Mouse (Mus musculus) MEL (cell line): ENCODE results near the gene Arel1. TPM values are rescaled to one million over a fixed set of nuclear protein-coding genes. Genes with fewer than 3 reads are reported as not detected.

Experiments
- DNase-seq: peaks from one replicate; pipeline ENCODE4 v3.0.0; 2011; ENCODE audit warnings: low read depth, low spot score
- H3K27ac ChIP-seq: 2 replicates; pipeline ENCODE4 v1.5.1; 2012; ENCODE audit warnings: low read depth, mild to moderate bottlenecking, control low read depth, low read length, moderate library complexity; ENCODE audit not compliant: control insufficient read depth
- H3K27me3 ChIP-seq, 2 experiments: fragments of 150-350 bp in 1 of 2; sonication (generic) in 1 of 2; 2 replicates each; pipeline ENCODE4 v1.6.1; 2012; ENCODE audit warnings: low read length in 2 of 2, mild to moderate bottlenecking in 2 of 2, improper control_type of control experiment in 1 of 2, moderate library complexity in 1 of 2; ENCODE audit not compliant: insufficient read depth in 2 of 2, control insufficient read depth in 1 of 2
- H3K36me3 ChIP-seq, 2 experiments: 2 replicates each; pipeline ENCODE4 v1.6.1; 2012 to 2014; ENCODE audit warnings: low read length in 2 of 2, improper control_type of control experiment in 1 of 2, inconsistent platforms in 1 of 2, mild to moderate bottlenecking in 1 of 2; ENCODE audit not compliant: insufficient read depth in 2 of 2, control insufficient read depth in 1 of 2
- H3K4me1 ChIP-seq, 2 experiments: fragments of 150-350 bp in 1 of 2; sonication (generic) in 1 of 2; 2 replicates each; pipeline ENCODE4 v1.6.1; 2012; ENCODE audit warnings: low read length in 2 of 2, improper control_type of control experiment in 1 of 2, mild to moderate bottlenecking in 1 of 2; ENCODE audit not compliant: insufficient read depth in 2 of 2, control insufficient read depth in 1 of 2
- H3K4me3 ChIP-seq, 2 experiments: fragments of 150-350 bp in 1 of 2; sonication (generic) in 1 of 2; 2 replicates each; pipeline ENCODE4 v1.5.1; 2012; ENCODE audit warnings: low read depth in 2 of 2, low read length in 2 of 2, mild to moderate bottlenecking in 2 of 2, moderate library complexity in 2 of 2, control low read depth in 1 of 2, improper control_type of control experiment in 1 of 2; ENCODE audit not compliant: control insufficient read depth in 1 of 2, insufficient read depth in 1 of 2
- H3K79me2 ChIP-seq: 2 replicates; pipeline ENCODE4 v1.6.1; 2012; ENCODE audit warnings: mild to moderate bottlenecking, low read length, moderate library complexity; ENCODE audit not compliant: control insufficient read depth, poor library complexity, insufficient read depth
- H3K9ac ChIP-seq: 2 replicates; pipeline ENCODE4 v1.6.1; 2012; ENCODE audit warnings: low read depth, mild to moderate bottlenecking, control low read depth, low read length, moderate library complexity; ENCODE audit not compliant: control insufficient read depth, poor library complexity, severe bottlenecking
- H3K9me3 ChIP-seq: fragments of 150-350 bp; sonication (generic); replicated peaks from 2 replicates; pipeline ENCODE4 v1.6.1; 2012; ENCODE audit warnings: mild to moderate bottlenecking, low read length, improper control_type of control experiment, moderate library complexity; ENCODE audit not compliant: insufficient read depth
- BHLHE40 ChIP-seq: IDR thresholded peaks from 2 replicates; pipeline ENCODE4 v1.6.1; 2012; ENCODE audit warnings: low read depth, mild to moderate bottlenecking, inconsistent platforms, low read length, improper control_type of control experiment, borderline replicate concordance
- CTCF ChIP-seq, 3 experiments: IDR thresholded peaks in 2 of 3; conservative IDR thresholded peaks in 1 of 3; 2 replicates each; pipeline ENCODE4 v1.5.1; 2011 to 2012; ENCODE audit warnings: low read length in 3 of 3, low read depth in 2 of 3, mild to moderate bottlenecking in 2 of 3, improper control_type of control experiment in 1 of 3, inconsistent platforms in 1 of 3, mixed read lengths in 1 of 3, moderate library complexity in 1 of 3; ENCODE audit not compliant: control insufficient read depth in 1 of 3, insufficient read depth in 1 of 3, poor library complexity in 1 of 3, severe bottlenecking in 1 of 3
- EP300 ChIP-seq, 2 experiments: IDR thresholded peaks; 2 replicates each; pipeline ENCODE4 v1.6.1; 2011; ENCODE audit warnings: improper control_type of control experiment in 2 of 2, low read length in 2 of 2, low read depth in 1 of 2, mild to moderate bottlenecking in 1 of 2
- ETS1 ChIP-seq: IDR thresholded peaks from 2 replicates; pipeline ENCODE4 v1.6.1; 2012; ENCODE audit warnings: low read depth, mild to moderate bottlenecking, inconsistent platforms, low read length, improper control_type of control experiment, moderate library complexity
- GATA1 ChIP-seq: IDR thresholded peaks from 2 replicates; pipeline ENCODE4 v1.6.1; 2011; ENCODE audit warnings: low read depth, low read length, improper control_type of control experiment
- MAZ ChIP-seq: IDR thresholded peaks from 2 replicates; pipeline ENCODE4 v1.6.1; 2012; ENCODE audit warnings: low read depth, mild to moderate bottlenecking, inconsistent platforms, low read length, improper control_type of control experiment
- MXI1 ChIP-seq: IDR thresholded peaks from 2 replicates; pipeline ENCODE4 v1.6.1; 2011; ENCODE audit warnings: mild to moderate bottlenecking, low read depth, low read length, improper control_type of control experiment
- MYC ChIP-seq: IDR thresholded peaks from 2 replicates; pipeline ENCODE4 v1.6.1; 2011; ENCODE audit warnings: low read depth, mild to moderate bottlenecking, low read length, improper control_type of control experiment, moderate library complexity
- POLR2AphosphoS2 ChIP-seq: IDR thresholded peaks from 2 replicates; pipeline ENCODE4 v1.6.1; 2011; ENCODE audit warnings: low read length, improper control_type of control experiment
- TAL1 ChIP-seq: IDR thresholded peaks from 2 replicates; pipeline ENCODE4 v1.6.1; 2012; ENCODE audit warnings: mild to moderate bottlenecking, inconsistent platforms, low read length, moderate library complexity, mixed read lengths
- TBP ChIP-seq: IDR thresholded peaks from 2 replicates; pipeline ENCODE4 v1.8.0; 2011; ENCODE audit warnings: low read depth, low read length, improper control_type of control experiment
- USF2 ChIP-seq, 2 experiments: IDR thresholded peaks; 2 replicates each; pipeline ENCODE4 v1.6.1; 2011 to 2012; ENCODE audit warnings: improper control_type of control experiment in 2 of 2, low read length in 2 of 2, borderline replicate concordance in 1 of 2, inconsistent platforms in 1 of 2, low read depth in 1 of 2, mild to moderate bottlenecking in 1 of 2; ENCODE audit not compliant: insufficient read depth in 1 of 2
- ZKSCAN1 ChIP-seq: IDR thresholded peaks from 2 replicates; pipeline ENCODE4 v1.6.1; 2012; ENCODE audit warnings: low read depth, mild to moderate bottlenecking, inconsistent platforms, low read length, improper control_type of control experiment, moderate library complexity
- polyA plus RNA-seq, 2 experiments: library from polyadenylated mRNA; stranded (reverse) in 1 of 2; unstranded in 1 of 2; fragments of >175 nt in 1 of 2; fragments of >200 nt in 1 of 2; gene quantifications; 2 replicates each; pipeline versions ENCODE4 v1.2.1 to v1.2.4; 2012; ENCODE audit warnings: low replicate concordance in 2 of 2, low read depth in 1 of 2; ENCODE audit not compliant: insufficient read length in 2 of 2, insufficient read depth in 1 of 2, missing spikeins in 1 of 2
- total RNA-seq: library from RNA; depleted of rRNA; stranded (reverse); fragments of 300-350 nt; gene quantifications from 2 replicates; pipeline ENCODE4 v1.2.3, GENCODE M21; 2012

Arel1 gene
- total and polyA plus RNA-seq, 3 experiments = 37.2 to 82.5 (median 45.0) TPM

- peaks cover 2 to 5% of the 10 kb centered on the region in 2 experiments; a peak in 2 of 4 replicates for H3K27me3 ChIP-seq
- TF ChIP-seq ETS1 = no peak
- TF ChIP-seq CTCF (IDR thresholded peaks at IDR 0.05 in 2 of 3, conservative IDR thresholded peaks at IDR 0.05 in 1 of 3; ENCODE audit: control insufficient read depth in 1 of 3, insufficient read depth in 1 of 3, low read depth in 2 of 3, low read length in 3 of 3, poor library complexity in 1 of 3, severe bottlenecking in 1 of 3) = no peak
- no peak for TF ChIP-seq USF2 (IDR thresholded peaks at IDR 0.05; ENCODE audit: borderline replicate concordance in 1 of 2, insufficient read depth in 1 of 2, low read depth in 1 of 2, low read length in 2 of 2)
- TF ChIP-seq MXI1 = no peak
- no peak for TF ChIP-seq BHLHE40
- no peak for TF ChIP-seq GATA1
- H3K4me1 ChIP-seq = peaks cover 0 to 6% of the 10 kb centered on the region in 2 experiments; a peak in 2 of 4 replicates
- no peak overlapping the region for H3K27ac ChIP-seq
- no peaks in the 10 kb centered on the region for H3K79me2 ChIP-seq
- no peak for DNase-seq
- no peaks in the 10 kb centered on the region; a peak in 1 of 4 replicates for H3K36me3 ChIP-seq
- H3K9me3 ChIP-seq = no peaks in the 10 kb centered on the region
- H3K9ac ChIP-seq = no peak overlapping the region
- no peak overlapping the region for H3K4me3 ChIP-seq
Observed at GRCm38 (mm10) chr12:84893648-84894628, 76.8 kb downstream of the Arel1 start.

- no peak for TF ChIP-seq TBP
- no peak for TF ChIP-seq MAZ
- TF ChIP-seq POLR2AphosphoS2 = no peak
- no peak for TF ChIP-seq TAL1
- TF ChIP-seq EP300 (IDR thresholded peaks at IDR 0.05; ENCODE audit: low read depth in 1 of 2, low read length in 2 of 2) = no peak
- no peak for TF ChIP-seq ZKSCAN1
- no peak for TF ChIP-seq MYC
- no peak overlapping the region for H3K9ac ChIP-seq
- no peak overlapping the region for H3K27ac ChIP-seq
- no peaks in the 10 kb centered on the region for H3K9me3 ChIP-seq
- no peaks in the 10 kb centered on the region for H3K4me1 ChIP-seq
- peaks cover 2 to 8% of the 10 kb centered on the region in 2 experiments; a peak in 2 of 4 replicates for H3K27me3 ChIP-seq
- no peak overlapping the region for H3K4me3 ChIP-seq
- DNase-seq = no peak
- H3K36me3 ChIP-seq = no peaks in the 10 kb centered on the region
- no peaks in the 10 kb centered on the region for H3K79me2 ChIP-seq
Observed at GRCm38 (mm10) chr12:84890289-84890688, 80.4 kb downstream of the Arel1 start.
